Mouse (Mus musculus): ENCODE results near the gene Clstn2. TPM values are rescaled to one million over a fixed set of nuclear protein-coding genes. Genes with fewer than 3 reads are reported as not detected.

The Clstn2 gene
- total and polyA plus RNA-seq, 3 experiments, result not detected

DNA sequence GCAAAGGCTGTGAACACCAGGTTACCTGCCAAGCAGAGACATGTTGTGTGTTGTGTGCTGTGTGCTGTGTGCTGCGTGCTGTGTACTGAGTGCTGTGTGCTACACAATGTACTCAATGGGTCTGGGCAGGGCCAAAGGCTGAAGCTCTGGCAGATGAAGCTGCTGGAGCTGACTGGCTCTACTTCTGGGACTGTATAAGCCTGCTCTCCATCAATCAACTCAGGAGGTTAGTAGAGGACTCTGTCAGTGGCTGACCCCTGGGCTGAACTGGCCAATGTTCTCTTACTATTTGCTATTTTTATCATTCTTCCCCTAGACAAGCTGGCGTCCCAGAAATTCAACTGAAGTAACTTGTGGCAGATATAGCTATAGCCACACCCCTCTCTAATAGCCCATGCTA, 203.1 kb downstream of the Clstn2 start:
- Histone ChIP-seq H3K4me3 (replicated peaks in 1 of 3; ENCODE audit: low read depth in 2 of 3, low read length in 2 of 3, poor library complexity in 1 of 3) (no peak overlapping the region), H3K36me3 (replicated peaks in 1 of 2; ENCODE audit: control insufficient read depth in 1 of 2, insufficient read depth in 1 of 2, low read length in 1 of 2) (no peaks in the 10 kb centered on the region), H3K4me1 (ENCODE audit: control insufficient read depth in 1 of 2, insufficient read depth in 2 of 2) (no peaks in the 10 kb centered on the region), H3K79me2 (replicated peaks; ENCODE audit: control insufficient read depth, extremely low read depth, insufficient read depth, poor library complexity, severe bottlenecking) (no peaks in the 10 kb centered on the region), H3K9me3 (replicated peaks; ENCODE audit: low read length) (peaks cover 90% of the 10 kb centered on the region), H3K9ac (ENCODE audit: insufficient read depth, low read depth) (no peak overlapping the region), H3K27me3 (replicated peaks) (no peaks in the 10 kb centered on the region), H3K4me2 (ENCODE audit: insufficient read depth, low read depth, poor library complexity, severe bottlenecking) (no peak overlapping the region), H3K27ac (ENCODE audit: insufficient read depth, low read depth) (no peak overlapping the region)
- dilution Hi-C loops (cut with MboI; ENCODE audit: extremely low pct_ligation_motif_present, extremely low pct_unique_long_range_greater_than_20kb, low sequenced_read_pairs) (no loop called here), in situ Hi-C loops (cut with MboI; ENCODE audit: low pct_ligation_motif_present, low pct_unique_long_range_greater_than_20kb, low sequenced_read_pairs) (no loop called here)
- DNase-seq (ENCODE audit: extremely low read depth), result no peak
- TF ChIP-seq MAFK (IDR thresholded peaks at IDR 0.05; ENCODE audit: insufficient replicate concordance, low read length) (no peak), IRF4 (IDR thresholded peaks at IDR 0.05; ENCODE audit: low read depth, low read length) (no peak), MAZ (IDR thresholded peaks at IDR 0.05; ENCODE audit: low read depth, low read length) (no peak), ELF1 (IDR thresholded peaks at IDR 0.05; ENCODE audit: low read depth, low read length) (no peak), PAX5 (IDR thresholded peaks at IDR 0.05; ENCODE audit: low read length) (no peak), CTCF (conservative IDR thresholded peaks at IDR 0.05 in 1 of 2, IDR thresholded peaks at IDR 0.05 in 1 of 2; ENCODE audit: low read depth in 2 of 2, low read length in 2 of 2) (no peak), MEF2A (IDR thresholded peaks at IDR 0.05; ENCODE audit: borderline replicate concordance, low read depth, low read length) (no peak), MAX (IDR thresholded peaks at IDR 0.05; ENCODE audit: low read length) (no peak), HCFC1 (IDR thresholded peaks at IDR 0.05; ENCODE audit: low read depth, low read length) (no peak), MXI1 (IDR thresholded peaks at IDR 0.05; ENCODE audit: low read depth, low read length) (no peak), E2F4 (IDR thresholded peaks at IDR 0.05; ENCODE audit: insufficient replicate concordance, low read depth, low read length) (no peak)

DNA sequence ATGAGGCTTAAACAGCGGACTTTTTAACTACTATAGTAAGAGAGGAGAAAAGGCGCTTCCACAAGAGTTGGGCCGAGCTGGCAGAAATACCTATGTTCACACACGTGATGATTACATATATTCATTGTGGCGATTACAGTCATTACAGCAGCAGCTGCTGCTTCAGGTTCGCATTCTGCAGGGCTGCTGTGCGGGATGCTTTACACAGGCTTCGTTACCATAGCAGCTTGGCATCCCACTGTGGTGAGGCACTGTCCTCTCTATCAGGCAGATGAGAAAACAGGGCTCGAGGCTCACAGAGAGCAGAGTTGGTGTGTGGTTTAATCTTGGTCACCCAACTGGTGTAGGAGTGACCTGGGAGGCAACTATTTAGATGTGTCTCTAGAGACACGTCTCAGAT, 205.3 kb downstream of the Clstn2 start:
- H3K4me2 ChIP-seq (ENCODE audit: insufficient read depth, low read depth, poor library complexity, severe bottlenecking), result no peak overlapping the region
- no peak overlapping the region for H3K4me3 ChIP-seq (replicated peaks in 1 of 3; ENCODE audit: low read depth in 2 of 3, low read length in 2 of 3, poor library complexity in 1 of 3)
- dilution Hi-C loops (cut with MboI; ENCODE audit: extremely low pct_ligation_motif_present, extremely low pct_unique_long_range_greater_than_20kb, low sequenced_read_pairs), result no loop called here
- no peaks in the 10 kb centered on the region for H3K4me1 ChIP-seq (ENCODE audit: control insufficient read depth in 1 of 2, insufficient read depth in 2 of 2)
- no peaks in the 10 kb centered on the region for H3K36me3 ChIP-seq (replicated peaks in 1 of 2; ENCODE audit: control insufficient read depth in 1 of 2, insufficient read depth in 1 of 2, low read length in 1 of 2)
- H3K27ac ChIP-seq (ENCODE audit: insufficient read depth, low read depth), result no peak overlapping the region
- DNase-seq (ENCODE audit: extremely low read depth), result no peak
- peaks cover 97% of the 10 kb centered on the region for H3K9me3 ChIP-seq (replicated peaks; ENCODE audit: low read length)
- no peaks in the 10 kb centered on the region for H3K27me3 ChIP-seq (replicated peaks)
- no peak for TF ChIP-seq POLR2A (IDR thresholded peaks at IDR 0.05; ENCODE audit: low read depth, low read length)
- TF ChIP-seq EP300 (IDR thresholded peaks at IDR 0.05; ENCODE audit: low read length), result no peak
- TF ChIP-seq USF2 (conservative IDR thresholded peaks at IDR 0.05; ENCODE audit: low read depth, low read length), result no peak
- TF ChIP-seq ZC3H11A (IDR thresholded peaks at IDR 0.05; ENCODE audit: low read depth, low read length), result no peak
- TF ChIP-seq GABPA (IDR thresholded peaks at IDR 0.05; ENCODE audit: insufficient replicate concordance, low read depth, low read length), result no peak
- TF ChIP-seq HCFC1 (IDR thresholded peaks at IDR 0.05; ENCODE audit: low read depth, low read length), result no peak
- no peak for TF ChIP-seq MEF2A (IDR thresholded peaks at IDR 0.05; ENCODE audit: borderline replicate concordance, low read depth, low read length)
- no peak for TF ChIP-seq POLR2AphosphoS2 (IDR thresholded peaks at IDR 0.05; ENCODE audit: low read depth, low read length)
- no peak for TF ChIP-seq ETS1 (conservative IDR thresholded peaks at IDR 0.05; ENCODE audit: low read depth, low read length)
- TF ChIP-seq RCOR1 (conservative IDR thresholded peaks at IDR 0.05; ENCODE audit: low read depth, low read length), result no peak
- TF ChIP-seq SMC3 (IDR thresholded peaks at IDR 0.05; ENCODE audit: low read depth, low read length), result no peak
- no peak for TF ChIP-seq PAX5 (IDR thresholded peaks at IDR 0.05; ENCODE audit: low read length)
- no peak for TF ChIP-seq ZNF384 (IDR thresholded peaks at IDR 0.05; ENCODE audit: low read depth, low read length)
- TF ChIP-seq JUND (conservative IDR thresholded peaks at IDR 0.05; ENCODE audit: low read depth, low read length), result no peak
- TF ChIP-seq MAZ (IDR thresholded peaks at IDR 0.05; ENCODE audit: low read depth, low read length), result no peak
- no peak for TF ChIP-seq CTCF (conservative IDR thresholded peaks at IDR 0.05 in 1 of 2, IDR thresholded peaks at IDR 0.05 in 1 of 2; ENCODE audit: low read depth in 2 of 2, low read length in 2 of 2)
- no peak for TF ChIP-seq NRF1 (IDR thresholded peaks at IDR 0.05; ENCODE audit: low read depth, low read length)
- no peak for TF ChIP-seq JUN (IDR thresholded peaks at IDR 0.05; ENCODE audit: insufficient read depth, low read depth, low read length)
- TF ChIP-seq USF1 (IDR thresholded peaks at IDR 0.05; ENCODE audit: low read depth, low read length), result no peak
- TF ChIP-seq E2F4 (IDR thresholded peaks at IDR 0.05; ENCODE audit: insufficient replicate concordance, low read depth, low read length), result no peak
- no peaks in the 10 kb centered on the region for H3K79me2 ChIP-seq (replicated peaks; ENCODE audit: control insufficient read depth, extremely low read depth, insufficient read depth, poor library complexity, severe bottlenecking)
- no peak overlapping the region for H3K9ac ChIP-seq (ENCODE audit: insufficient read depth, low read depth)
- in situ Hi-C loops (cut with MboI; ENCODE audit: low pct_ligation_motif_present, low pct_unique_long_range_greater_than_20kb, low sequenced_read_pairs), result no loop called here

All from CH12.LX (cell line).